Mouse (Mus musculus) CH12.LX (cell line): Measurements from ENCODE around the gene Sec24d. TPM values are rescaled to one million over a fixed set of nuclear protein-coding genes. Genes with fewer than 3 reads are reported as not detected.

Experiments used
- DNase-seq: peaks from one replicate; pipeline ENCODE4 v3.0.0-alpha.2; 2013; ENCODE audit errors: extremely low read depth
- H3K27ac ChIP-seq: 2 replicates; pipeline ENCODE4 v1.5.1; 2012; ENCODE audit warnings: low read depth, mild to moderate bottlenecking, control low read depth, moderate library complexity; ENCODE audit not compliant: insufficient read depth
- H3K27me3 ChIP-seq: replicated peaks from 2 replicates; pipeline ENCODE3; 2012; ENCODE audit warnings: inconsistent platforms
- H3K36me3 ChIP-seq, 2 experiments: replicated peaks in 1 of 2; 2 replicates each; pipeline versions ENCODE3 to v1.6.1; 2012; ENCODE audit warnings: inconsistent platforms in 1 of 2, low read length in 1 of 2, mild to moderate bottlenecking in 1 of 2, mixed read lengths in 1 of 2, moderate library complexity in 1 of 2; ENCODE audit not compliant: control insufficient read depth in 1 of 2, insufficient read depth in 1 of 2
- H3K4me1 ChIP-seq, 2 experiments: 2 replicates each; pipeline ENCODE4 v1.6.1; 2012; ENCODE audit warnings: inconsistent platforms in 1 of 2, moderate library complexity in 1 of 2; ENCODE audit not compliant: insufficient read depth in 2 of 2, control insufficient read depth in 1 of 2
- H3K4me2 ChIP-seq: 2 replicates; pipeline ENCODE4 v1.6.1; 2012; ENCODE audit warnings: low read depth, mild to moderate bottlenecking, control low read depth; ENCODE audit not compliant: poor library complexity, insufficient read depth, severe bottlenecking
- H3K4me3 ChIP-seq, 3 experiments: fragments of 150-350 bp in 1 of 3; sonication (generic) in 1 of 3; replicated peaks in 1 of 3; 2 replicates each; pipeline versions ENCODE3 to v1.5.1; 2011 to 2012; ENCODE audit warnings: low read depth in 2 of 3, low read length in 2 of 3, mild to moderate bottlenecking in 2 of 3, moderate library complexity in 2 of 3, control low read depth in 1 of 3, improper control_type of control experiment in 1 of 3, inconsistent platforms in 1 of 3, mixed read lengths in 1 of 3; ENCODE audit not compliant: poor library complexity in 1 of 3
- H3K79me2 ChIP-seq: replicated peaks from 2 replicates; pipeline ENCODE4 v1.6.1; 2012; ENCODE audit warnings: mild to moderate bottlenecking, moderate library complexity; ENCODE audit not compliant: control insufficient read depth, poor library complexity, insufficient read depth, severe bottlenecking; ENCODE audit errors: extremely low read depth
- H3K9ac ChIP-seq: 2 replicates; pipeline ENCODE4 v1.6.1; 2012; ENCODE audit warnings: low read depth, mild to moderate bottlenecking, control low read depth, moderate library complexity; ENCODE audit not compliant: insufficient read depth
- H3K9me3 ChIP-seq: replicated peaks from 2 replicates; pipeline ENCODE3; 2012; ENCODE audit warnings: low read length, inconsistent platforms, mixed read lengths
- BHLHE40 ChIP-seq: IDR thresholded peaks from 2 replicates; pipeline ENCODE4 v1.6.1; 2011; ENCODE audit warnings: mild to moderate bottlenecking, low read depth, low read length, improper control_type of control experiment
- CHD1 ChIP-seq: IDR thresholded peaks from 2 replicates; pipeline ENCODE4 v1.6.1; 2012; ENCODE audit warnings: low read depth, low read length, improper control_type of control experiment, inconsistent platforms
- CTCF ChIP-seq, 2 experiments: IDR thresholded peaks in 1 of 2; conservative IDR thresholded peaks in 1 of 2; 2 replicates each; pipeline ENCODE4 v1.5.1; 2011 to 2012; ENCODE audit warnings: low read depth in 2 of 2, low read length in 2 of 2, improper control_type of control experiment in 1 of 2, inconsistent platforms in 1 of 2, mild to moderate bottlenecking in 1 of 2, moderate library complexity in 1 of 2
- E2F4 ChIP-seq: IDR thresholded peaks from 2 replicates; pipeline ENCODE4 v1.6.1; 2011; ENCODE audit warnings: low read depth, low read length, improper control_type of control experiment; ENCODE audit not compliant: insufficient replicate concordance
- ELF1 ChIP-seq: IDR thresholded peaks from 2 replicates; pipeline ENCODE4 v1.6.1; 2014; ENCODE audit warnings: low read depth, mild to moderate bottlenecking, inconsistent platforms, low read length, improper control_type of control experiment
- GABPA ChIP-seq: IDR thresholded peaks from 2 replicates; pipeline ENCODE4 v1.6.1; 2012; ENCODE audit warnings: low read depth, low read length, improper control_type of control experiment, inconsistent platforms; ENCODE audit not compliant: insufficient replicate concordance
- HCFC1 ChIP-seq: IDR thresholded peaks from 2 replicates; pipeline ENCODE4 v1.6.1; 2012; ENCODE audit warnings: low read depth, mild to moderate bottlenecking, inconsistent platforms, low read length, improper control_type of control experiment
- JUN ChIP-seq: IDR thresholded peaks from 2 replicates; pipeline ENCODE4 v1.6.1; 2011; ENCODE audit warnings: low read depth, mild to moderate bottlenecking, low read length, improper control_type of control experiment, moderate library complexity; ENCODE audit not compliant: insufficient read depth
- MYC ChIP-seq: IDR thresholded peaks from 2 replicates; pipeline ENCODE4 v1.6.1; 2011; ENCODE audit warnings: low read depth, mild to moderate bottlenecking, improper control_type of control experiment, low read length
- NRF1 ChIP-seq: IDR thresholded peaks from 2 replicates; pipeline ENCODE4 v1.6.1; 2014; ENCODE audit warnings: low read depth, mild to moderate bottlenecking, inconsistent platforms, low read length, improper control_type of control experiment, moderate library complexity
- POLR2A ChIP-seq: IDR thresholded peaks from 2 replicates; pipeline ENCODE4 v1.6.1; 2011; ENCODE audit warnings: low read depth, mild to moderate bottlenecking, improper control_type of control experiment, low read length
- RCOR1 ChIP-seq: conservative IDR thresholded peaks from 2 replicates; pipeline ENCODE4 v1.6.1; 2012; ENCODE audit warnings: low read depth, mild to moderate bottlenecking, inconsistent platforms, low read length, improper control_type of control experiment
- SMC3 ChIP-seq: IDR thresholded peaks from 2 replicates; pipeline ENCODE4 v1.6.1; 2011; ENCODE audit warnings: low read depth, low read length, improper control_type of control experiment
- TCF12 ChIP-seq: IDR thresholded peaks from 2 replicates; pipeline ENCODE4 v1.6.1; 2014; ENCODE audit warnings: low read depth, mild to moderate bottlenecking, inconsistent platforms, low read length, improper control_type of control experiment
- UBTF ChIP-seq: IDR thresholded peaks from 2 replicates; pipeline ENCODE4 v1.6.1; 2012; ENCODE audit warnings: low read depth, mild to moderate bottlenecking, inconsistent platforms, low read length, improper control_type of control experiment, moderate library complexity
- USF2 ChIP-seq: conservative IDR thresholded peaks from 2 replicates; pipeline ENCODE4 v1.6.1; 2011; ENCODE audit warnings: low read depth, low read length, improper control_type of control experiment
- ZC3H11A ChIP-seq: IDR thresholded peaks from 2 replicates; pipeline ENCODE4 v1.6.1; 2012; ENCODE audit warnings: low read depth, mild to moderate bottlenecking, inconsistent platforms, low read length, improper control_type of control experiment
- ZKSCAN1 ChIP-seq: IDR thresholded peaks from 2 replicates; pipeline ENCODE4 v1.6.1; 2012; ENCODE audit warnings: low read depth, inconsistent platforms, low read length, improper control_type of control experiment, borderline replicate concordance
- ZMIZ1 ChIP-seq: IDR thresholded peaks from 2 replicates; pipeline ENCODE4 v1.6.1; 2012; ENCODE audit warnings: low read depth, mild to moderate bottlenecking, inconsistent platforms, low read length, improper control_type of control experiment
- dilution Hi-C: fragments of 300-500 bp; cut with MboI; formaldehyde crosslinking; loops from 2 replicates; pipeline ENCODE4 v1.14.3; 2020; ENCODE audit warnings: low sequenced_read_pairs; ENCODE audit not compliant: extremely low pct_unique_long_range_greater_than_20kb, extremely low pct_ligation_motif_present
- in situ Hi-C: fragments of 300-500 bp; cut with MboI; formaldehyde crosslinking; loops from 3 replicates; pipeline ENCODE4 v1.14.3; 2019; ENCODE audit warnings: low sequenced_read_pairs, low pct_ligation_motif_present, low pct_unique_long_range_greater_than_20kb, mixed read lengths
- polyA plus RNA-seq: library from polyadenylated mRNA; unstranded; fragments of >175 nt; gene quantifications from 2 replicates; pipeline ENCODE4 v1.2.1, GENCODE M21; 2012; ENCODE audit warnings: low read depth; ENCODE audit not compliant: insufficient read length
- total RNA-seq, 2 experiments: library from RNA; depleted of rRNA; stranded (reverse); fragments of 300-350 nt in 1 of 2; fragments of >200 nt in 1 of 2; gene quantifications; 2 replicates each; pipeline ENCODE4 v1.2.3; 2012 to 2014

Gene Sec24d
- total and polyA plus RNA-seq, 3 experiments, result 33.1 to 51.4 (median 45.8) TPM

GRCm38 (mm10) chr3:123235495-123235894, 31.8 kb upstream of the Sec24d start:
- DNase-seq, result no peak
- H3K4me3 ChIP-seq, result peak overlapping the region in 1 of 3 experiments; percentile 62
- dilution Hi-C loops, result no loop called here
- peak overlapping the region; percentile 13; the same call in 1 of the 2 replicates for H3K9ac ChIP-seq
- H3K27me3 ChIP-seq, result no peaks in the 10 kb centered on the region
- in situ Hi-C loops, result loop anchor here (10.0 kb wide), 2 partner anchors 61 to 89 kb away; no protein-coding TSS in a partner anchor
- peaks cover 2 to 9% of the 10 kb centered on the region in 2 experiments; a peak in 3 of 4 replicates for H3K4me1 ChIP-seq
- H3K27ac ChIP-seq, result no peak overlapping the region
- TF ChIP-seq ZKSCAN1 (no peak), JUN (no peak), TCF12 (no peak), BHLHE40 (no peak)
- TF ChIP-seq, all 38 proteins: peak for 0
- peak overlapping the region; percentile 86 for H3K4me2 ChIP-seq
- peaks cover 3% of the 10 kb centered on the region for H3K9me3 ChIP-seq
- H3K36me3 ChIP-seq, result no peaks in the 10 kb centered on the region
- H3K79me2 ChIP-seq, result no peaks in the 10 kb centered on the region

- peaks cover 3% of the 10 kb centered on the region for H3K9me3 ChIP-seq
- peak within 1 kb of the TSS in 1 of 3 experiments; percentile 62 for H3K4me3 ChIP-seq
- no peaks in the 10 kb centered on the region for H3K27me3 ChIP-seq
- H3K79me2 ChIP-seq, result no peaks in the 10 kb centered on the region
- DNase-seq, result no peak
- H3K4me2 ChIP-seq, result peak within 1 kb of the TSS; percentile 86
- in situ Hi-C loops, result loop anchor here (10.0 kb wide), 2 partner anchors 61 to 89 kb away; no protein-coding TSS in a partner anchor
- H3K27ac ChIP-seq, result no peak within 1 kb of the TSS
- H3K9ac ChIP-seq, result peak within 1 kb of the TSS; percentile 13; the same call in 1 of the 2 replicates
- TF ChIP-seq POLR2A, result peak; percentile 42; the same call in 1 of the 2 replicates
- TF ChIP-seq RCOR1, result no peak
- TF ChIP-seq BHLHE40, result no peak
- TF ChIP-seq, all 38 proteins: peak for 1
- dilution Hi-C loops, result no loop called here
- peaks cover 2 to 9% of the 10 kb centered on the region in 2 experiments; a peak in 3 of 4 replicates for H3K4me1 ChIP-seq
- no peaks in the 10 kb centered on the region for H3K36me3 ChIP-seq
Measured at GRCm38 (mm10) chr3:123235921-123236320, 31.3 kb upstream of the Sec24d start, which contains the start of gene Synpo2. Gene Synpo2, minus strand, starts transcription at chr3:123236149.

- Histone ChIP-seq H3K79me2 (no peaks in the 10 kb centered on the region), H3K36me3 (no peaks in the 10 kb centered on the region), H3K9ac (no peak overlapping the region), H3K27ac (no peak overlapping the region), H3K4me1 (peaks cover 2 to 9% of the 10 kb centered on the region in 2 experiments; a peak in 3 of 4 replicates), H3K9me3 (no peaks in the 10 kb centered on the region), H3K4me3 (no peak overlapping the region), H3K4me2 (no peak overlapping the region), H3K27me3 (no peaks in the 10 kb centered on the region)
- DNase-seq, result no peak
- dilution Hi-C loops (no loop called here), in situ Hi-C loops (loop anchor here (10.0 kb wide), 2 partner anchors 62 to 88 kb away; no protein-coding TSS in a partner anchor)
- TF ChIP-seq CTCF (conservative IDR thresholded peaks at IDR 0.05 in 1 of 2, IDR thresholded peaks at IDR 0.05 in 1 of 2; ENCODE audit: low read depth in 2 of 2, low read length in 2 of 2) (no peak), ZC3H11A (no peak), CHD1 (no peak), JUN (no peak), USF2 (no peak), UBTF (no peak), ELF1 (no peak), HCFC1 (no peak), E2F4 (no peak), RCOR1 (no peak), SMC3 (no peak), GABPA (no peak), ZMIZ1 (no peak), MYC (no peak), NRF1 (no peak)
Measured at GRCm38 (mm10) chr3:123237039-123237438, 30.2 kb upstream of the Sec24d start.
